Mouse (Mus musculus) mouse trophoblast stem cell (cell line): ENCODE measurements at regions not wholly inside any gene's neighbourhood (a gene's known extent, or its start where the extent isn't known, plus 50 kb on each side); places are given as distances from the start of the nearest gene placed in this dataset.

Source experiments
- in situ Hi-C, 2 experiments: fragments of 300-500 bp; cut with MseI, MboI; formaldehyde crosslinking; loops; 2 replicates in 1 of 2; 3 replicates in 1 of 2; pipeline ENCODE4 v1.15.1; 2025

DNA sequence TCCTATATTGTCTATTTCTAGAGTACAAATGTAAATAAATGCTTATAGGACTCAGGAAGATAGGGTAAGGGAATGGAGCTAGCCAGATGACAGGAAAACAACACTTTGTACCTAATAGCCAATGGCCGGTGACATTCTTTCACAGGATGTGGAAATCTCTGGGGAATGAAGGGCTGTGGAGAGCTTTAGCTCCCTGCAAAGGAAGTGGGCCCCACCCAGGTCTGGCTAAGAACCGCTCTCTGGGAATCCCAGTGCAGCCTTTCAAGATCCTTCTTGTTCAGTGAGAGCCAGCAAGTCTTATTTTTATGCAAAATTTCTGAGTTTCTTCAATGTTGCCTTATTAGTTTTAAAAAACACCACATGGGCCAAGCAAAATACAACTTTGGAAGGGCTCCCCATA lies 54.7 kb upstream of the Pappa2 start:
- in situ Hi-C loops: no loop called here

DNA sequence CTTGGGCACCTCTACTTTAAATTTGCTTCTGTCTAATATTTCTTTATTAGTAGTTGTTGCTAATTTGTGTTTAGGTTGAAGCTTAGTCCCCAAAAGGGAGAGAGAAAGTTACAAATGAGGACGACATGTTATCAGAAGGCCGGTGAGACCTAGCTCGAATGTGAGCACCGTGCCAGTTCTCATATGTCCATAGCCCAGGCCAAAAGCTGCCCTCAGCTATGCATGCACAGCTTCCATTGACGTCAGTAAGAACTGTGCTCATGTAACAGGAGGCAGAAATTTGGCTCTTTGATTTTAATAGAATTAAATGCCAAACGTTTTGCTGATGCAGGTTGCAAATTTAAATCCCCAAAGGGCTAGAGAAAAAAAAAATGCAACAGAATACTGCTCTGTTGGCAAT lies 56.1 kb upstream of the Pappa2 start:
- in situ Hi-C loops: no loop called here

DNA sequence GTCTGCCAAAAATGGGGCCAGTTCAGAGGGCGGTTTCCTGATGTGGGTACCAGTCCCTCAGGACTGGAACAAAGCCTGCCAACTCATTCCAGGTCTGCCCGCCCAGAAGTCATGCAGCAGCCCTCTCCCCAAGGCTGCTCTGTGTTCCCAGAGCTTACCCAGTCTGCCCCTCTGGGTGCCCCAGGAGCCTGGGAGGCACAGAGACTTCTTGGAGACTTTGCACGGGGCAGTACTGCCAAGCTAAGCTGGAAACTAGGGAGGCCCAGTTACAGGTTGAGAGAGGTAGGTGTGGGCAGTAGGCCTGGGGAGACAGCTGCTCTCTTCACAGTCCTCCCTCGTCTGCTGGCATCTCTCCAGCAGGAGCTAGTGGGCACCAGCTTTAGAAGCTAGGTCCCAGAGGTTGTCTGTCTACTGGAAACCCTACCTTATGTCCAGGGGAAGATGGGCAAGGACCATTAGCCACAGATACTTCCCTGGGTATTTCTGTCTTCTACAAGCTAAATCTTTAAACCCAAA lies 65.6 kb upstream of the Pappa2 start:
- in situ Hi-C loops: no loop called here

DNA sequence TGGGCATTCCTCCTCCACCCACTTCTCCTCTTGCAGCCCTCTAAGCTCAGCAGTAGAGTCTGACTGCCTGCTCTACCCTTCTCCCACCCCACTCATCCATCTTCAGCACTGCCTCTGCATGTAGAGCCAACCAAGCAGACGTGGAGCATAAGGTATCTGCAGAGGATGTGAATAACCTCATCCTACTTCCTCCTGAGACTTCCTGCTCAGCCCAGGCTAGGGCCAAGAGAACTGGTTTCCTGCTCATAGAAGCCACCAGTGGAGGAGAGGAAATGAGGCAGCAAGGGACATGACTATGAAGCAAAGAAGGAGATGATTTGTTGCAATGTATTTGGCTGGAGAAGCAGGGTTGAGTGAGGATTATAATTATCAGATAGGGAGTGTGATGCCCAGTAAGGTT lies 84.7 kb upstream of the Pappa2 start:
- in situ Hi-C loops: no loop called here

DNA sequence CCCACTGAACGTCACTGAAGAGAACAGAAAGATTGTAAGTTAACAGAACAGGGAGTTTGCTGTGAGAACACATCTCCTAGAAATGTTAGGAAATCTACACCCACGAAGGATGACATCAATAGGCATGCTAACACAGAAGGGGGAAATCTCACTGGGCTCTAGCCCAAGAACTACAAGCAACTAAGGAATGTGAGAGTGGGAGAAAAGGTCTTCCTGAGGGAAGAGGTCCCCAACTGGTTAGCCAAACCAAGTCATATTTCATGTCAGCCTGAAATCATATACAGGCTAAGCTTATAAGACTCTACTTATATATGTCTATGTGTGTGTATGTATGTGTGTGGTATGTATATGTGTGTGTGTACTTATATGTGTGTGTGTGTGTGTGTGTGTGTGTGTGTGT lies 118.9 kb upstream of the Pappa2 start:
- in situ Hi-C loops: no loop called here

DNA sequence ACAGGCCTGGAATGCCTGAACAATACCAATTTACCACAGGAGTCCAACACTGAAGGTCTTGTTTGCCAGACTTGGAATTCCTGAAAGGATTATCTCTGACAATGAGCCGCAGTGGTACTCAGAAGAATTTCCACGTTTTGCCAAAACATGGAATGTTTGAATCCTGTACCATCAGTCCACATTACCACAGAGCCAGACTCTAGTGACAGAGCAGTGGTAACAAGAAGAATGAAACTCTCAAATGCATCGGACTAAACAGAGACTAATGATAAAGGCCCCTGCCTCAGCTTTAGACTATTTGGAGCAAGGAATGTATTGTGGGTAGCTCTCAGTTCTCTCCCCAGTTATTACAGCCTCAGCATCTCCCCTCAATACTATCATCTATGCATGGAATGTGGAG lies 109.9 kb upstream of the Cop1 start:
- in situ Hi-C loops: no loop called here

DNA sequence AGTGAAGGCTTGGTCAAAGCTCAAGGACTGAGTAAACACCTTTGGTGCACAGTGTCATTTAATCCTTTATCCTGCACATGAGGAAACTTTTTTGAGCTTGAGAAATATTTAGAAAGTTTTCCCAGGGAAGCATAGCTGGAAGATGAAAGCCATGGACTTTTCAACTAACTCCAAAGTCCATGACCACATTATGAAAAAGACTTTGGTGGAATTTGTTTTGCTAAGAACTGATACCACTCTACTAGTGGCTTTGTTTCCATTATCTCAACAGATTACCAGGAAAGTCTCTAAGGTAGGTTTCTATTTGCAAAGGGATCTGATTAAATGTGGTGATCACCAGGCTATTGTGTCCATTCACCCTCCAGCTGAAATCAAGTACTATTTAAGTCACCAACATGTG lies 107.2 kb upstream of the Cop1 start:
- in situ Hi-C loops: no loop called here

DNA sequence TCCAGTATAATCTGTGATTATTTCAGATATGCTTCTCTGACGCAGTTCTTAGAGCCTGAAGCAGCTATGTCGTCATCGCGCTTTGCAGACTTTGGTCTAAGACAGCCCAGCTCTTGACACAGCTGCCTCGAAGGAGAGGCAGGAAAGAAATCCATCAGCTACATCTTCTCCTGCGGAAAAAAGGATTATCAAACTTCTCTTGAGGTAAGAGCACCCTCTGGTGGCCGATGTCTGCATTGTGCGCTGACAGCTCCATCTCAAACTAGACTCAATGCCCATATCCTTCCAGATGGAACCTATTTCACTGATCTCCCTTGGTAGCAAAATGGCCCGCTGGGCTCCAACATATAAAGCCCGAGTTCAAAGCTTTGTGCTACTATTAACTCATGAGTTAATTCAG lies 96.8 kb upstream of the Cop1 start:
- in situ Hi-C loops: loop anchor here (5.0 to 10.0 kb wide), 4 partner anchors 170 to 463 kb away; no protein-coding TSS in a partner anchor

DNA sequence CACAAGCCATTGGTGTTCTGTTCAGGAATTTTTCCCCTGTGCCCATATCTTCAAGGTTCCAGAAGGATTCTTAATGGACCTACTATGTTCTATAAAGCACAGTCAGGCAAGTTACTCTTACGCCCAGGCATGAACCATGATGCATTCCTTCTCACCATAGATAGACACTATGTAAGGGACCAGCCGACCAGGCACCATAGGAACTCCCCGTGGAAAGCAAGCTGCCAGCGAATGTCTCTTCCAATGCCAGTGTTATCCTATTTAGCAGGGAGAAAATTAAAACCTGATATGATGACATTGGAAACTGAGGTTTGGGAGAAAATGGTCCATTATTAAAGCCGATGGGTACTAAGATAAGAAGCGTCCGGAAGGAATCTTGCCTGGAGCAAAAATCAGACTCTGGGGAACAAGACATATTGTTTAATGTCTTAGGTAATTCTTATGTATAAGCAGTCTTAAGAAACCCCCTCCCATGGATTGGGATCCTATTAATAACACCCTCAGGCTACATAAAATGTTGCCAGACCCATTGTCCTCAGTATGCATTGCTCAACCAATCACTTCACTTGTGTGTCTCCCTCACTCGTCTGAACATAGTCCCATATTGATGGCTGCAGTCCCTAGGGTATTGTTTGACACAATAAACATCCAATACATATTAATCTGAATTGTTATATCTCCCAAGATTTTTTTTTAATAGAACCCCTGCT lies 84.2 kb upstream of the Cop1 start:
- in situ Hi-C loops: no loop called here

DNA sequence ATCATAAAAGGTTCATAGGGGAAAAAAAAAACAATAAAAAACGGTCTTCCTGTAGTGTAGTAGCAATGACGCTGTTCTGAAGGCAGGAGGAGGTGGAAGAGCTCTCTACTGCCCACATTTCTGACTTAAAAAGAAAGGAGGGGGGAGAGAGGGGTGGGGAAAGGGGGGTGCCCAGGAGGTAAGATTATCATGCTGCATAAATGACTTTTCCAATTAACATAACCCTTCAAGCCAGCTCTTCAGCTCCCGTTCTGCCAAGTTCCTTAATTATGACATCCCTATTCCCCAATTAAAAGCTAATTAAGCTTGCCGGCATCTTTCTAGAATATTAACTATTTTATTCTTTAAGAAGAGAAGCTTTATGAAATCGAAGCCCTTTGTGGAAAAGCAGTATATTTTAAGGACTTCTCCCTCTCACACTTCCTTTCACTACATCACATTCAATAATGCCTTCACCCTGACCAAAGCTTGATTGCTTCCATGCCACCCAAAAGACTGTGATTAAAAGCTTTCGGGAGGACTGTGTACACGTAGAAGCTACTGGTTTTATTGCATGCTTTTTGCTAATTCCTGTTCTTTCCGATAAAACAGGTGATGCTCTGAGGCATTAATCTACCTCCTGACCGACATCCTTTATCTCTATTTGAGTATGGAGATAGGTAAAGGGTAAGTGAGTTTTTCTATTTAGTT lies 83.5 kb upstream of the Cop1 start:
- in situ Hi-C loops: no loop called here

DNA sequence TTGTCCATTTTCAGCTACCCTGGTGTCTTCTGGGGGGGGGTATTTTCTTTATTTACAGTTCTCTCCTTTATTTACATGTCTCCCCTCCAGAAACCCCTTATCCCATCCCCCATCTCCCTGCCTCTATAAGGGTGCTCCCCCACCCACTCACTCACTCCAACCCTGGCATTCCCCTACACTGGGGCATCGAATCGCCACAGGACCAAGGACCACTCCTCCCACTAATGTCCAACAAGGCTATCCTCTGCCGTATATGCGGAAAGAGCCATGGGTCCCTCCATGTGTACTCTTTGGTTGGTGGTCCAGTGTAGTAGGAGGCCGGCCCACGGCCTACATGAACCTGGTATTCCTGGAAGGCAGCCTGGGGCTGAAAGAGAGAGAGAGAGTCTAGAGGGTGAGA lies 82.9 kb upstream of the Cop1 start:
- in situ Hi-C loops: no loop called here

DNA sequence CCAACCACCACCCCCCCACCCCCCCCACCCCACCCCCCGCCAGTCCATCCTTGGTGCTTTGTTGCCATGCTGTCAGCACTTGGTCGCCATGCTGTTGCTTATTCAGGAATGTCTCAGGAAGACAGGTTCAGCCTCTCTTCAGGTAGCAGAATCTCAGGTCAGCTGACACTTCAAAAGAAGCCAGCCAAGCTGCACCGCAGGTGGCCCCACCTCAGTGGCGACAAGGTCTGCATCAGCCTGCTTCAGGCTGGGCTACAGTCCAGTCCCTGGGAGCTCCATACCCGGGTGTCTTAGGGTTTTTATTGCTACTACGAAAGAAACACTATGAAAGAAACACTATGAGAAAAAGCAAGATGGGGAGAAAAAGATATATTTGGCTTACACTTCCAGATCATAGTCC lies 82.4 kb upstream of the Cop1 start:
- in situ Hi-C loops: no loop called here

DNA sequence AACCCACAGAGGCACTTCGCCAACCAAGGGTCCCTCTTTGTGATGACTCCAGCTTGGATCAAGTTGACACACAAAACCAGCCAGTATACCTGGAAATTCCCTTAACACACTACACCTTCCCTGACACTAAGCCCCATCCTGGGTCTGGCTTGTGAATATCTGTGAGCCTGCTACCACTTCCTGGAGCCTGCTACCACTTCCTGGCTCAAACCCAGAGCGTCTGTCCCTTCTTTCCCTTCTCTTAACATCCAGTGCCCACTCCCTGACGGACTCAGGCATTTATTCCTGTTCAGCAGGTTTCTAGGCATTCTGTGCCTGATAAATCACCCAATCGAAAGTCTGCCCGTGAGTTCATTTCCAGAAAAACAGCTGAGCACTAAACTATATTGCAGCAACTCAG lies 81.8 kb upstream of the Cop1 start:
- in situ Hi-C loops: no loop called here

DNA sequence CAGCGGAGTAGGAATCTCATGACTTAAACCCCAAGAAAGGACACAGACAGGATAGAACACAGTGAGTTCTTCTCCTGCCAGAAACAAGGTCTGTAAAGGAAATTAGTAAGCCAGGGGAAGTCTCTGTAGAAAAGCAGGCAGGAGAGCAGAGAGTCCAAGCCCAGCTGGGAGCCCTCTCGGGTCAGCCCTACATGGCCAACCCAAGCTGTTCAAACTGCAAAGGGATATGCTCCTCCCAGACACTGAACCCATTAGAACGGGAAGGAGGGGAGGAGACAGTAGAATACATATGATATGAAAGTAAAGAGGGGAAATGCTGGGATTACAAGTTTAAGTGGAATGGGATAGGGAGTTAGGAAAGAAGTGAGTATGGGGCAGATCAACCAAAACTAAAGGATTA lies 75.7 kb upstream of the Cop1 start:
- in situ Hi-C loops: no loop called here

DNA sequence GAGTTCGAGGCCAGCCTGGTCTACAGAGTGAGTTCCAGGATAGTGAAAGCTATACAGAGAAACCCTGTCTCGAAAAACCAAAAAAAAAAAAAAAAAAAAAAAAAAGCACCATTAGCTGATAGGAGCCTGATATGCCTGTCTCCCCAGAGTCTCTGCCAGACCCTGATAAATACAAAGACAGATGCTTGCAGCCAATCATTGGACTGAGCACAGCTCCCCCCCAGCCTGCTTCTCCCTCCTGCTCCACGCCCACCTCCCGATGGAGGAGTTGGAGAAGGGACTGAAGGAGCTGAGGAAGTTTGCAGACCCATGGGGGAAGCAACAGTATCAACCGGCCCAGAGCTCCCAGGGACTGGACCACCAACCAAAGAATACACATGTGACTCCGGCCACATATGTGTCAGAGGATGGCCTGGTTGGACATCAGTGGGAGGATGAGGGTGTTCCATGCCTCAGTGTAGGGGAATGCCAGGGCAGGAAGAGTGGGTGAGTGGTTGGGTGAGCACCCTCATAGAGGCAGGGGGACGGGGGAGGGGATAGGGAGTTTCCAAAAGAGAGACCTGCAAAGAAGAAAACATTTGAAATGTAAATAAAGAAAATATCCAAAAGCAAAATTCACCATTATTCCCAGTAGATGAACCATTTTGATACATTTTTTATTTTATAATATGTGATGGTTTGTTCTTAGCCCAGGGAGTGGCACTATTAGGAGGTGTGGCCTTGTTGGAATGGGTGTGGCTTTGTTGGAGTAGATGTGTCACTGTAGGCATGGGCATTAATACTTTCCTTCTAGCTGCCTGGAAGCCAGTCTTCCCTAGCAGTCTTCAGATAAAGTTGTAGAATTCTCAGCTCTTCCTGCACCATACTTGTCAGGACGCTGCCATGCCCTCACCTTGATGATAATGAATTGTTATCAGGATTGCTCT lies 71.8 kb upstream of the Cop1 start:
- in situ Hi-C loops: no loop called here

DNA sequence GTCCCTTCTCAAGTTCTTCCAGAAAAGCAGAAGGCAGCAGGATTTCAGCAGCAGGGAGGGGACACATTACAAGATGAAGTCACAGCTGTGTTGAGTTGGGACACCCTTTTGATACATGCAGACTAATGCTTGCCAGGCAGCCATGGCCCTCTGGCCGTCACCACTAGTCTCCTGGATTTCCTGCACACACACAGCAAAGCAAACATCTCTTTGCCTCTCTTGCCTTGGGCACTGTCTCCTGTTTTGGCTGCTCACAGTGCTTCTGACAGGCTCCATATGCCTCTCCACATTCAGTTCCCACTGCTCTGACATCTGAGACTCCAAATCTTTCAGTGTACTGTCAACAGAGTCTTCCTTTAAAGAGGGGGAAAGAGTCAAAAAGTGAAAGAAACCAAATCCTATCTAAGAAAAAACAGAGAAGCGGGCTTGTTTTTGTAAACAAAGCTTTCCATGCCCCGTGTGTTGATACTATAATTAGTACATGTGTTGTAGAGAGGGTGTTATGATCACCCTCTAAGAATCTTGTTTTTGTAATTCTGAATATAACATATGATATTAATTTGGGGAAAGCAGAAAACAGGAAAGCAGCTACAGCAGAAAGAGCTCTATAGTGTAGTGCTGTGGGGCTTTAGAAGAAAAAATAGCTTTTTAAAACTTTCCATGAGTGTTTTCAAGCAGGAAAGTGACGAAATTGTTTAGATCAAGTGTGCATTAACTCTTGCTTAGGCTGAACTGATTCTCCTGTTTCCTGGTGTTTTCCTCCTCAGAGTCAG lies 68.8 kb upstream of the Cop1 start:
- in situ Hi-C loops: no loop called here

DNA sequence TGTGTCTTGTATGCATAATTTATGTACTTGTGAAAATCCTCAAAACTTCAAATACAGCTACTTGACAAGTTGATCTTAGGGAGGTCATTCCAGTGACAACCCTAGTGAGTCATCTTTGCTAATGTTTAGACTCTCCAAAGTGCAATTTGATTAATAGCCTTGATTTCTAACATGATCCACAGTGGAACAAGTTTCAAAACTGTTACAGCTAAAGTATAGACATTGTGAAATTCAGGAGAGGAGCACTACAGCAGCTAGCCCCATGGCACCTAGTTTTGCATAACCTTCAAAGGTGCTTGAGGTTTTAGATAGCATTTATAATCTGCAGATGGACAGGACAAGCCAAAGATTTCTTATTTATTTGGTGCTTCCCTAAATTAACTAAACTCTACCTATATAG lies 50.1 kb upstream of the Cop1 start:
- in situ Hi-C loops: no loop called here
